ENCODE assay signal across 7 mouse cellular contexts in genomic region chr11:102296491-102297472, GRCm38 (mm10). TPM values are rescaled to one million over a fixed set of nuclear protein-coding genes. Genes with fewer than 3 reads are reported as not detected.
DNase-seq lines count a peak whose midpoint lies in the region; ATAC-seq lines count a peak whose summit lies in the region.

Gene Atxn7l3 (minus strand): TSS chr11:102296631.

- H3K9ac ChIP-seq in embryonic facial prominence, embryonic 11.5 days (replicated peaks; ENCODE audit: low read length): peak within 1 kb of the TSS; percentile 89
- peak within 1 kb of the TSS; percentile 89 for H3K9ac ChIP-seq in limb, embryonic 11.5 days (ENCODE audit: low read length)
- H3K9ac ChIP-seq in midbrain, embryonic 14.5 days (replicated peaks; ENCODE audit: low read length): peak within 1 kb of the TSS; percentile 95

- peak; percentile 82 for ATAC-seq in embryonic facial prominence, embryonic 11.5 days (replicated peaks; ENCODE audit: insufficient number of reproducible peaks, low FRiP score, low TSS enrichment, low read depth)
- ATAC-seq in limb, embryonic 11.5 days (ENCODE audit: insufficient number of reproducible peaks, low FRiP score, low TSS enrichment, low read depth): peak; percentile 89
- ATAC-seq in midbrain, embryonic 14.5 days (ENCODE audit: low FRiP score, low TSS enrichment): peak; percentile 95

- no peaks in the 10 kb centered on the region for H3K9me3 ChIP-seq in embryonic facial prominence, embryonic 11.5 days (replicated peaks; ENCODE audit: control insufficient read depth, low read length)
- H3K9me3 ChIP-seq in limb, embryonic 11.5 days (ENCODE audit: control insufficient read depth, low read length): no peaks in the 10 kb centered on the region
- H3K9me3 ChIP-seq in midbrain, embryonic 14.5 days (ENCODE audit: control insufficient read depth, low read length): 0 out of 2 replicates have a peak, but pooled peaks cover 7% of the 10 kb centered on the region

- H3K4me1 ChIP-seq in embryonic facial prominence, embryonic 11.5 days (ENCODE audit: control insufficient read depth, insufficient read depth, low read length): peaks cover 6% of the 10 kb centered on the region; the same call in 1 of the 2 replicates
- peaks cover 7% of the 10 kb centered on the region for H3K4me1 ChIP-seq in limb, embryonic 11.5 days (ENCODE audit: control insufficient read depth, insufficient read depth, low read length)
- peaks cover 13% of the 10 kb centered on the region for H3K4me1 ChIP-seq in midbrain, embryonic 14.5 days (ENCODE audit: control insufficient read depth, insufficient read depth, low read length)

- H3K4me2 ChIP-seq in embryonic facial prominence, embryonic 11.5 days (ENCODE audit: low read depth, low read length): peak within 1 kb of the TSS; percentile 87
- peak within 1 kb of the TSS; percentile 79 for H3K4me2 ChIP-seq in limb, embryonic 11.5 days (ENCODE audit: low read depth, severe bottlenecking)
- peak within 1 kb of the TSS; percentile 91 for H3K4me2 ChIP-seq in midbrain, embryonic 14.5 days (ENCODE audit: low read length)

- no peaks in the 10 kb centered on the region for H3K27me3 ChIP-seq in embryonic facial prominence, embryonic 11.5 days (ENCODE audit: control insufficient read depth, insufficient read depth, low read length)
- no peaks in the 10 kb centered on the region for H3K27me3 ChIP-seq in limb, embryonic 11.5 days (ENCODE audit: control insufficient read depth, insufficient read depth, low read length)
- H3K27me3 ChIP-seq in midbrain, embryonic 14.5 days (ENCODE audit: control insufficient read depth, insufficient read depth, low read length): no peaks in the 10 kb centered on the region

- peak within 1 kb of the TSS; percentile 96 for H3K4me3 ChIP-seq in embryonic facial prominence, embryonic 11.5 days (ENCODE audit: low read depth, low read length)
- H3K4me3 ChIP-seq in limb, embryonic 11.5 days (ENCODE audit: low read depth, low read length): peak within 1 kb of the TSS; percentile 90
- H3K4me3 ChIP-seq in midbrain, embryonic 14.5 days (replicated peaks; ENCODE audit: low read depth, low read length): peak within 1 kb of the TSS; percentile 82

- H3K36me3 ChIP-seq in embryonic facial prominence, embryonic 11.5 days (replicated peaks; ENCODE audit: control insufficient read depth, insufficient read depth, low read depth, low read length): peaks cover under 1% of the 10 kb centered on the region
- H3K36me3 ChIP-seq in limb, embryonic 11.5 days (ENCODE audit: control insufficient read depth, insufficient read depth, low read length): peaks cover 17% of the 10 kb centered on the region
- H3K36me3 ChIP-seq in midbrain, embryonic 14.5 days (ENCODE audit: control insufficient read depth, insufficient read depth, low read length): peaks cover 26% of the 10 kb centered on the region

- 0% methylated on average over 63 of the region's 125 CpGs for whole genome bisulfite sequencing in embryonic facial prominence, embryonic 11.5 days
- WGBS in limb, embryonic 11.5 days: under 1% methylated on average over 78 of the region's 125 CpGs
- under 1% methylated on average over 83 of the region's 125 CpGs for WGBS in midbrain, embryonic 14.5 days

- peak within 1 kb of the TSS; percentile 99 for H3K27ac ChIP-seq in embryonic facial prominence, embryonic 11.5 days (replicated peaks; ENCODE audit: low read depth, low read length)
- peak within 1 kb of the TSS; percentile 99 for H3K27ac ChIP-seq in limb, embryonic 11.5 days (replicated peaks; ENCODE audit: low read depth, low read length)
- peak within 1 kb of the TSS; percentile 98 for H3K27ac ChIP-seq in midbrain, embryonic 14.5 days (replicated peaks; ENCODE audit: low read depth, low read length)

- peak; percentile 100 for DNase-seq in adrenal gland, postnatal 14 days
- DNase-seq in embryonic facial prominence, embryonic 11.5 days (ENCODE audit: low spot score): peak; percentile 99
- peak; percentile 100 for DNase-seq in heart, adult 11 months
- DNase-seq in kidney, adult 18-20 months: peak; percentile 98
- DNase-seq in limb, embryonic 11.5 days (ENCODE audit: low spot score): peak; percentile 97
- DNase-seq in midbrain, embryonic 14.5 days: peak; percentile 99
- peak; percentile 96 to 99 for DNase-seq in spleen, adult 18-20 months

RNA-seq across cellular contexts. Expression of gene Atxn7l3, which starts in this region (rescaled TPM):
- 47.9 and 53.4 TPM in 2 replicates for total RNA-seq in adrenal gland, postnatal 14 days (2021)
- 15.1 and 17.3 TPM in 2 replicates for polyA plus RNA-seq in embryonic facial prominence, embryonic 11.5 days (2014; fragmentation: Nextera tagmentation; extraction: Ambion mirVana)
- 20.0 and 22.1 TPM in 2 replicates for polyA plus RNA-seq in limb, embryonic 11.5 days (2014; fragmentation: Nextera tagmentation; extraction: Ambion mirVana)
- 38.5 and 42.4 TPM in 2 replicates for polyA plus RNA-seq in midbrain, embryonic 14.5 days (2014; fragmentation: Nextera tagmentation; extraction: Ambion mirVana)

Comparison
In these comparisons a context has a peak if more than half of its experiments do, and no peak if none do; other contexts are left out.
1. Peak in every context shown above with its lines: DNase-seq, ATAC-seq, H3K4me3 ChIP-seq and H3K27ac ChIP-seq.